Mouse (Mus musculus): ENCODE measurements at regions not wholly inside any gene's neighbourhood (a gene's known extent, or its start where the extent isn't known, plus 50 kb on each side); places are given as distances from the start of the nearest gene placed in this dataset.

- DNase-seq (ENCODE audit: low spot score in 2 of 2), result peak in 1 of 2 experiments; percentile 13
These were observed 101.3 kb upstream of the Luzp2 start for GRCm38 (mm10) chr7:54734039-54734438.

DNA sequence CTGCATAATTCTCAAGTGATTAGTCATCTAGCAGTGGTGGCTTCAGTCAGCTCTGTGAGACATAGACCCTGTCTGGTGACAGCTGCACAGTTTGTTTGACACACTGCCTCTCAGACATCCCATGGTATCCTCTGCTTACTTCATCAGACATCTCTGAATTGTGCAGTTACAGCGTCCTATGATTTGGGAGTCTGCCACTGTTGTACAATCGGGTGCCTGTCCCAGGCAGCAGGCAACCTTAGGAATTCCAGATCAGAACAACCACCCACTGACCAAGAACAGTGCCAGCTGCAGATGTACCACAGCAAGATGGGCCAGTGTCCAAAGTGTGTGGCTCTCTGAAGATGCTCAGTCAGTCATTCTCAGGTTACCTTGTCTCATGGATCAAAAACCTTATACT, 100.4 kb upstream of the Luzp2 start:
- no peak for DNase-seq (ENCODE audit: low spot score in 2 of 2)

DNA sequence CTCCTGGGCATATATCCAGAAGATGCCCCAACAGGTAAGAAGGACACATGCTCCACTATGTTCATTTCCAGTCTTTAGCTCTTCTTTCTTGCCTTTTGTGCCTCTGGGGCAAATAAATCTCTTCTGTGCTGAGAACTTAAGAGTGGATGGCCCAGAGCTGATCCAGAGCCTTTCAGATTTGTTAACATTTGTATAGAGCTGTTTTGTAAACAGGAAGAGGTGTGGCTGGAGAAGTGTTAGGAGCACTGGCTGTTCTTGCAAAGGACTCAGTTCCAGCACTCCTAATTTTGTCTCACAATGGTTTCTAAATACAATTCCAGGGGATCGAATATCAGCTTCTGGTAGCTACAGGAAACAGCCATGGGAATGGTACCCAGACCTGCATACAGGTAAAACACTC, 68.0 kb upstream of the Luzp2 start:
- DNase-seq (ENCODE audit: low spot score in 2 of 2), result no peak

DNA sequence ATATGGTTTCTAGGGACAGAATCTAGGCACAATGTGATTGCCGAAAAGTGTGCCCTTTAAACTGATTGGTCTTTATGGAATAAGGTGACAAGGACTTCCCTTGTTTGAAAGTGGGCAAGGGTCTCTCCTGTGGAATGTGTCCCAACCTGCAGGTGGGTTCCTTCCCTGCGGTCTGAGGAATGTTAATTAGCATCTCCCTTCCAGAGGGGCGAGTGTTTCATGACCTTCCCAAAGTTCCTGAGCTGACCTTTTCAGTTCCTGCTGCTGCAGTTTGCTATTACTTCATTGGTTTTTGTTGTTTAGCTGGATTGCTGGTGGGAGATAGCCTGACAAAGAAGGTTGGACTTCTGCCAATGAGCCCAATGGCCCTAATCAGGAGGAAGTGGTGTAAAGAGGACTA, 66.6 kb upstream of the Luzp2 start:
- no peak for DNase-seq (ENCODE audit: low spot score in 2 of 2)

DNA sequence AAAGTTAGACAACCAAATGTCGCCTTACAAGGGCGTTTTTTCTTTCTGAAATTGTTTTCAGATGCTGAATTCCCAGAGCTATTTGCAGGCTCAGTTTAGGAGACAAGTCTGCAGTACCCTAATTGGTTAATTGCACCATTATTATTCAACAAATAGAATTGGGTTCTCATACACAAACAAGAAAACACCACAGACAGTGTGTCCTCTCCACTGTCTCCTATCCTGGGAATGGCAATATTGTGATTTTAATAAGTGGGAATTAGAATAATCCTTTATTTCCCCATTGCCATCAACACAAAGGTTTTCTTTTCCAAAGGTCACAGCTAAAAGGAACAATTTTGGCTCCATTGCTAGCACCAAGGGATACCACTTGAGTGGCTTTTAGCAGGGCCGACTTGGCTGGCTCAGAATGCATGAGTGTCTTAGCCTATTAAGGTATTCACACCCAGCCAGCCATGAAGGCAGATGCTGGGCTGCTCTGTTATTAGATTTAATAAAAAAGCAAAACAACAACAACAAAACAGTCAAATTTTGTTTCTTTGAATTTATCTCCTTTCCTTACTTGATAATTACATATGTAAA, 53.3 kb upstream of the Luzp2 start:
- DNase-seq (ENCODE audit: low spot score in 2 of 2), result no peak

- DNase-seq (ENCODE audit: low spot score in 2 of 2), result no peak
These were observed 52.7 kb upstream of the Luzp2 start for GRCm38 (mm10) chr7:54782604-54783003.

DNA sequence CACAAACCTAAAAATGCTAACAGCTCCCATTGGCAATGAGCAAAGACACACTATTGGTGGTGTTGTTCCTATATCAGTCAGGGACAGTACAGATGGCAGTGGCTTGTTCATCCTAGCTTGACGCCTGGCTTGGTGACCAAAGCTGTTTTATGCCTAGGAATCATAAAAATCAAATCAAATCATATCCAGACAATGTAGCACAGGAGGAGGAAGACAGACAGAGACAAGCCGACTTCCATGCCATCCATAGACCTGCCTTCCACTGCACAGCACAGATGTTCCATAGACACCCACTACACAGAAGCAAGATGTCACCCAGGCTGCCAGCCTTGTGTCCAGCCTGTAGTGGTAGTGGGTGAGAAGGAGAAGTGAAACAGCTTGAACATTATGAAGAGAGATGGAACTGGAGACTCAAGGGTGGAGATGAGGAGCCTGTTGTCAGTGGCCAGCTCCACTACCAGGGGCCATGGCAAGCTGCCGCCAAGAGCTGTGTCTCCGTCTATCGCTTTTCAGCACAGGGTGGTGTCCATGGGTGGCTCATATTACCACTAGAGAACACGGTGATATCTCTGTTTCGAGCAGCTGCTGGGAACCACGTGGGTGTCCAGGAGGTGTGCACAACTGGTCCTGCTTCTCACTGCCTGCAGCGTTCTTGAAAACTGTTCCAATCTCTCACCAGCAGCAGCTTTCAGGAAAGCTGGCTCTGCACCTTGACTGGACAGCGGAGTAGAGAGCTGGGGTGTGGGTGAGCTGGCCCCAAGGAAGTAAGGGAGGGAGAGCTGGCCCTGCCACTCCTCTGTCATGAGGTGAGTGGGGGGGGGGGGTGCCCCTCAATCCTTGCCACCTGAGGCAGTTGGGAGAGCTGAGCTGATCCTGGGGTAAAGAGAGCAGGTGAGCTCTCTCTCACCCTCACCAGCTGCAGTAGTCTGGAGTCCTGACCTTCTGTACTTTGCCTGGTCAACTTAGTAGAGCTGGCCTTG, 51.5 kb upstream of the Luzp2 start:
- DNase-seq (ENCODE audit: low spot score in 2 of 2), result no peak

Data from gastrocnemius, postnatal 4 days (tissue).